Mouse (Mus musculus): ENCODE data around the gene Psmg4.

Gene Psmg4

DNA sequence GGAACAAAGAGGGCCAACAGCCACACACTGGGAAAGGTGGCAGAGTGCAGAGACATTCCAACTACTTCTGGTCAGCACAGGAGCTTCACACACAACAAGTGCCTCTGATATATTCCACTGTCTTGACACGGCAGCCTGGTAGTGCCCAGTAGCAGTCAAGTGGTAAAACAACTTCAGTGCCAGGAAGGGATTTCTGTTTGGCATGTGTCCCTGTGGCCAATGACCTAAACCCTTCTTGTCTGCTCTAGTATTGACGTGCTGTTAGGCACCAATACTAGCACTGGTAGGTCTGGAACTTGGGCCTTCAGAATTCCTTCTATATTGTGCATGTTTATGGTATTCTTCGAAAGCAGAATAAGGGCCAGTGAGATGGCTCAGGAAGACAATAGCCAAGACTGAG is 42.5 kb downstream of the Psmg4 start:
- DNase-seq (ENCODE audit: low read depth, low spot score): no peak

DNA sequence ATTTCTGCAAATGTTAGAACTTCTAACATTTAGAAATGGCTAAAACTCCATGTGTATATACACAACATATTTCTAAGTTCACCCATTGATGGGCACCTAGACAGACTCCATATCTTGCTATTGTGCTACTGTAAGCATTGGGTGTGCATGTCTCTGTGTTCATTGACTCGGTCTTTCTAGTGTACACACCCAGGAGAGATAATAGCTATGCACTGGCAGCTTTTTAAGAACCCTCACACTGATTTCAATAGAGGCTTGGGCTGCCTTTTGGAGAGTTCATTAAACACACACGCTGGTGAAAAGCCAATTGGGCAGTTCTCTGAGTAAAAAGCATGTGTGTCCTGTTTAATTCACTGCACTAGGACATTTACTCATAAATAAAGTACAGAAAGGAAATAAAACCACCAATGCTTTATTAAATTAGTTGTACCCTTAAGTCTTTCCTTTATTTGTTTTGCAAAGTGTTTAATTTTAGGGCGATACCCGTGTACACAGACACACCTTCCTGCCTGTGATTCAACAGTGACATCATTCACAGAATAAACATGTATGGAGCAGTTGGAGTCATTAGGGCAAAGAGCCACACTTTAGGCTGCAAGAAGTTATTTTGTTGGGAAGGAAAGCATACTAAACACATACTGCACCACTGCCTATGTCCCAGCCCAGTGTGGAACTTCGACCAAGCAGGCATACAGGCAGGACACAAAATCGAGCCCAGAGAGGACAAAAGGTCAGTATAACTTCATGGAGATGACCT is 45.1 kb downstream of the Psmg4 start:
- no peak for DNase-seq (ENCODE audit: low read depth, low spot score)

DNA sequence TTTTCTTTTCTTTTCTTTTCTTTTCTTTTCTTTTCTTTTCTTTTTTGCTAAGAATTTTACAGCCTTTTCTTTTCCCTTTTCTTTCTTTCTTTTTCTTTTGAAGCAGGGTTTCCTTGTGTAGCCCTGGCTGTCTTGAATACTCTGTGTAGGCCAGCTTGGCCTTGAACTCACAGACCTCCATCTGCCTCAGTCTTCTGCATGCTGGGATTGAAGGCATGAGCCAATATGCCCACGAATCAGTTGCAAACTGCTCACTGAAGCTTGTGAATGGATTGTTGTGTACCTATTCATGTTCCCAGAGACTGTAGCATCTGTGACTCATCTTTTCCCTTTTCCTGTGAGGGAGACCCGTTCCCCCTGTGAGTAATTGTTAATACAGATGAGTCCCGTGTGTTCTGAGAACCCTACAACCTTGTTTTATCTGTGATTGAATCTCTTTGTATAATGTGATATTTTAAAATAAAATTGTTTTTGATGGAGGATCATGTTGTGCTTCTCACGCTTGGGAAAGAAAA is 48.6 kb downstream of the Psmg4 start:
- DNase-seq (ENCODE audit: low read depth, low spot score): no peak

DNA sequence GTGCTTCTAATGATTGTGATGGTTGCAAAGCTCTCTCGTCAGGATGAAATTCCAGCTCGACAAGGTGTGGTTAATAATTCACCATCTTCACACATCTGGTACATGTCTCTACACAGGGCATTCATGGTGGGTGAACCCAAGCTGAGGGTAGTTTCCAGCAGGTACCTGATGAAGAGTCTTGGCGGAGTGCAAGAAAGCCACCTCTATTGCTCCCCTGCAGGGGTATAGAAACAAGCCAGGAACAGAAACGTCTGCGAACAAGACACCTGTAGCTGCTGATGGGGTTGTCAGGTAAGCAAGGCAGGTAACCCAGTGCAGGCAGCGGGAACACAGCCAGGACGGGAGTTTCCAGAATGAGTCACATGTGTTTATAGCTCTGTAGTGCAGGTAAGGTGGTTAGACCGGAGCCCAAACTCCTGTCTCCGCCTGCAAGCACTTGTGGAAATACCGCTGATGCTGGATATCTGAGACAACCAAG is 50.0 kb downstream of the Psmg4 start:
- no peak for DNase-seq (ENCODE audit: low read depth, low spot score)

DNA sequence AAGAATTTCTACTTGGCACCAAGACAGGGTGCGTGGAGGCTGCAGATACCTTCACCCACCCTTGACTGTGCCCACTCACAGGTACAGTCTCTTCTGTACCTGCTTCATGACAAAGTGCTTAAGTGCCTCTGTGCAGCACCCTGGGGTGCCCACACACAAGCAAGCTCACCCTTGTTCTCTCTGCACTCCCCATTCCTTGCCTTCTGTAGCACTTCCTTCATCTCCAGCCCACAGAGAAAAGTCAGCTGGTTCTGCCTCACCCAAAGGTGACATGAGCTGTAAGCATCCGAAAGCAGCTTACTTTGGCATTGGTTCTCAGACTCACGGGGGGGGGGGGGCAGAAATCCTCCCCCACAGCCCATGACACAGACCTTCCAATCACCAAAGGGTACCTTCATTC is 52.1 kb downstream of the Psmg4 start:
- no peak for DNase-seq (ENCODE audit: low read depth, low spot score)

DNA sequence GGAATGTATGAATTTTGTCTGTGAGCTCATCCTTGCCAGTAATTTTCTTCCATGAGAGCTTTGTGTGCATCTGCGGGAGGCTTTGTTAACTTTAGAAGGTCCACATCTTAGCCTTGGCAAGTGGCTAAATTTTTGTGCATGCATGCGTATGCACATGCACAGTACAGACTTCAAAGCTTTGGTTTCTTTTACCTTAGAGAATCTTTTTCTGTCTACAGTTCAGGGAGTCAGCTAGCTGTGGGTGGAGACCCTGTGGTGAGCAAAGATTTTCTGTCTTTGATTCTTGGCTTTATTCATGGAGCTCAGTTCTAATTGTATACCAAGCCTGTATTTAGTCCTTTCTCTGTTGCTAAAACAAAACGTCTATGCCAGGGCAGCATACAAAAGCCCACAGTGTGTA is 56.0 kb downstream of the Psmg4 start:
- DNase-seq (ENCODE audit: low read depth, low spot score): no peak

DNA sequence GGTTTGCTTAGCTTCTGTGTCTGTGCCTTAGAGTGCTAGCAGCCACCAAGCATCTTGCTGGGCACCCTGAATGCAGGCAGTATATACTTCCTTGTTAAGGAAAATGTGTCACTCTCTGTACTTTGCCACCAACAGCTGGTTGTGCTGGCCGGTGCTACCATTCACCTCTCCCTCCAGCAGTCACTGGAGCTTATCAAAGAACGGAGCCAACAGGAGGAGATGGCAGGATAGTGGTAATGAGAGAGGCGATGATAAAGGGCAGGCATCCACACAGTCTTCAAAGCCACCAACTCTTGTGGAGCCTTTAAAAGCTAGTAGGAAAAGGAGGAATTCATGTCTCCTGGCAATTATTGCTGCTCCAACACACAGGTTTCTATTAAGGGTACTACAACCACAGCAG is 57.0 kb downstream of the Psmg4 start:
- no peak for DNase-seq (ENCODE audit: low read depth, low spot score)

DNA sequence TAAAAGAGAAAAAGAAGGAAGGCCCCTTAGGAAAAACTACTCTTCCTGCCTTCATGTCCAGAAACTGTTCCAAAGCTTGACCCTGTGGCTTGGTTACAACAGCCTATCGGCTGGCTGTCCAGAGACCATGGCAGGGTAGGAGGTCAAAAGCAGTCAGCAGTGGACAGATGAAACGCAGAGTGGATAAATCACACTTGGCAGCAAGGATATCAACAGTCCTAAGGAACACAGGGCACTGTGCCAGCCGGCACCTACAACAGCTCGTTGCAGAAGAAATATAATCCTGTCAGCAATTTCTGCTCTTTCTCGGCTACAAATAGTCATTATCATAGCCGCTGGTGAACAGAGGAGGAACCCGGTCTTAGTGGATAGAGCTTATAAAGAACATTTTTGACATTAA is 60.2 kb downstream of the Psmg4 start:
- DNase-seq (ENCODE audit: low read depth, low spot score): no peak

DNA sequence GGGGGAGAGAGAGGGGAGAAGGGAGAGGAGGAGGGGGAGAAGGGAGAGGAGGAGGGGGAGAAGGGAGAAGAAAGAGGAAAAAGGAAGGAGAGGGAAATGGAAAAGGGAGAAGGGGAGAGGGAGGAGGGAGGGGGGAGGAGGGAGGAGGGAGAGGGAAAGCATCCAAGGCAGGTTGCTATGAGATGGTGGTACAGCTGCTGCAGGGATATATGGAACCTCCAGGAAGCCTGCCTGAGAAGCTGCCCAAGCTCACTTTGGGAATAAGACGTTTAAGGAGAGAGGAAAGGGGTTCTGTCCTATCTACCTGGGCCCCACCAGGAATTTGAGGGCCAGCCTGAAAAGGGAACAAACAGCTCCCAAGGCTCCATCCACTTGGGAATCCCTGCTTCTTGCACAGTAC is 64.2 kb downstream of the Psmg4 start:
- DNase-seq (ENCODE audit: low read depth, low spot score): no peak
